Mouse (Mus musculus) pancreas, adult 10 weeks (tissue): Measurements from ENCODE around the gene Sult2a4. TPM values are rescaled to one million over a fixed set of nuclear protein-coding genes. Genes with fewer than 3 reads are reported as not detected.

Experiments used
- polyA plus RNA-seq: library from polyadenylated mRNA; stranded (reverse); fragments of 350-450 nt; fragmentation: Illumina TruSeq; extraction: RNeasy Lipid Tissue Mini Kit (QIAGEN cat#74804); gene quantifications from one replicate; pipeline ENCODE4 v1.2.3, GENCODE M21; 2015; ENCODE audit warnings: low read depth, low replicate concordance; ENCODE audit not compliant: insufficient read depth

Sult2a4 gene
- polyA plus RNA-seq: not detected

GRCm38 (mm10) chr7:13989507-13989906 lies at the start of gene Sult2a4:
Sult2a4 (minus strand) TSS chr7:13989607.

Other genes starting within 250 kb of the Sult2a4 start
- not detected for gene Sult2a1, start 152.2 kb downstream of the Sult2a4 start, polyA plus RNA-seq
- gene Sult2a3, start 133.4 kb upstream of the Sult2a4 start, polyA plus RNA-seq: not detected